Mouse (Mus musculus) layer of hippocampus, adult 8-10 months (tissue): ENCODE results near the gene Vcpkmt. TPM values are rescaled to one million over a fixed set of nuclear protein-coding genes. Genes with fewer than 3 reads are reported as not detected.

Experiments
- DNase-seq, 2 experiments: peaks; one replicate each; pipeline ENCODE4 v3.0.0; 2022; ENCODE audit warnings: low spot score in 2 of 2
- microRNA-seq, 2 experiments: library from miRNA; unstranded; fragments of <30 nt; microRNA quantifications; one replicate each; pipeline ENCODE4 v1.2.0; 2022
- total RNA-seq, 4 experiments: library from RNA; stranded (reverse); gene quantifications; 2 replicates each; pipeline ENCODE4 v1.2.4; 2022

Gene Vcpkmt
- total RNA-seq, 4 experiments from 2014 or later: 19.9 to 22.4 (median 20.1) TPM

GRCm38 (mm10) chr12:69538362-69538950 lies 44.4 kb downstream of the Vcpkmt start:
- no peak for DNase-seq

- DNase-seq: peak; percentile 7 to 11
Measured at GRCm38 (mm10) chr12:69537675-69538361, 45.0 kb downstream of the Vcpkmt start.

GRCm38 (mm10) chr12:69537243-69537674 lies 45.6 kb downstream of the Vcpkmt start:
- peak in 1 of 2 experiments; percentile 10 for DNase-seq

GRCm38 (mm10) chr12:69536616-69537242 lies 46.1 kb downstream of the Vcpkmt start:
- no peak for DNase-seq

GRCm38 (mm10) chr12:69533237-69533636 lies 49.6 kb downstream of the Vcpkmt start:
- no peak for DNase-seq

GRCm38 (mm10) chr12:69532530-69532929 lies 50.3 kb downstream of the Vcpkmt start:
- DNase-seq: no peak

GRCm38 (mm10) chr12:69532091-69532490 lies 50.7 kb downstream of the Vcpkmt start:
- DNase-seq: no peak

- DNase-seq: no peak
Measured at GRCm38 (mm10) chr12:69529694-69530403, 53.0 kb downstream of the Vcpkmt start.

- DNase-seq: no peak
Measured at GRCm38 (mm10) chr12:69528275-69529032, 54.4 kb downstream of the Vcpkmt start.

Small RNAs within 50 kb of the gene (microRNA-seq; reads per million reads assigned to microRNA genes)
- 0 reads per million in 2 experiments for gene Gm23018

Other genes with a start within 250 kb of the Vcpkmt start
- gene Nemf, start 225.9 kb downstream of the Vcpkmt start, total RNA-seq: 10 to 100 TPM; 47.0 to 54.0 (median 50.5) TPM
- gene Arf6, start 210.9 kb downstream of the Vcpkmt start, total RNA-seq: 10 to 100 TPM; 38.7 to 56.0 (median 49.2) TPM
- 1 to 10 TPM in 1 of 4 experiments, under 1 TPM in 1, not detected in 2; 0.98 to 1.9 TPM for gene Gm9887, start 210.6 kb downstream of the Vcpkmt start, total RNA-seq
- gene Sos2, start 98.8 kb upstream of the Vcpkmt start, total RNA-seq: 10 to 100 TPM; 33.4 to 47.2 (median 39.8) TPM
- 10 to 100 TPM; 15.5 to 24.9 (median 18.6) TPM for gene L2hgdh, start 141.8 kb upstream of the Vcpkmt start, total RNA-seq
- 10 to 100 TPM; 26.9 to 35.8 (median 30.0) TPM for gene Atp5s, start 141.9 kb upstream of the Vcpkmt start, total RNA-seq
- gene Cdkl1, start 208.2 kb upstream of the Vcpkmt start, total RNA-seq: 10 to 100 TPM; 20.1 to 27.1 (median 24.5) TPM